Mouse (Mus musculus): ENCODE measurements around the gene Gripap1.

The Gripap1 gene

GRCm38 (mm10) chrX:7867141-7867540 is 77.6 kb downstream of the Gripap1 start:
- no peak for DNase-seq (ENCODE audit: low read depth, low spot score)

DNA sequence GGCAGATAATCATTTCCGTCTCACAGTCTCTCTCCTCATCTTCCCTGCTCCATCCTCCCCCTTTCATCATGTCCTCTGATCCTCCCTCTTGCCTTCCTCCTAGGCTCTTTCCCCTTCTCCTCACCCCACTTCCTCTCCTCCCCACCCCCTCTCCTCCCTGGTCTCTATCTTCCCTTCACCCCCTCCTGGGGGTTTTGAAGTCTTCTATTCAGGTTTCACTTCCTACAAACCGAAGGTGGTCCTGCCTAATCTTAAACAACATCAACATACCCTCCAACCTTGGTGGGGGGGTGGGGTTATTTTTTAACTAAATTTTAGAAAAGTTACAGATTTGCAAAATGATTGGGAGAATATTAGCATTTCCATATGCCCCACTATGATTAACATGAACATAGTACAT is 78.9 kb downstream of the Gripap1 start:
- DNase-seq (ENCODE audit: low read depth, low spot score) = peak; percentile 10

DNA sequence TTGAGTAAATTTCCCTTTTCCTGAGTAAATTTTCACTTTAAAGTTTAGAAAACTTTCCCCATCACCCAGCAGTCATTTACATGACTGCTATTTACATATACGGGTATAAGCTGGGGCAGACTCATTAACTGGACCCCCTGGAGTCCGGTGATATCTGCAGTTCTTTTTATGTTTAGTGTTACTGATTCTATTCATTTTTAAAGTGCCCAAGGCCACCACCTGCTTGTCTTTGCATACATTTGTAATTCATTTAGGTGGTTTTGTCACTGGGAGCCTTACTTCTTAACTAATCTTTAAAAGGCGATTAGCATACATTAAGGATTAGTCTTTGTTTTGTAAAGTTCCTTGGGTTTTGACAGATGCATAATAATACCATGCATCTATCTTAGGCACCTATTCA is 80.3 kb downstream of the Gripap1 start:
- DNase-seq (ENCODE audit: low read depth, low spot score) = no peak
